Mouse (Mus musculus): Measurements from ENCODE around the gene Zdhhc15.
"Not testable (repeated sequence)": the region's sequence is repeated elsewhere in the genome, so short reads cannot be mapped to it uniquely, and the experiment has no call there.

Zdhhc15 gene

GRCm38 (mm10) chrX:104670757-104671549 lies at the start of gene Zdhhc15:
TSS of gene Zdhhc15 (minus strand) at chrX:104671064.
- peak; percentile 18 for DNase-seq

- no peak for DNase-seq
Measured at GRCm38 (mm10) chrX:104707935-104708334, 37.1 kb upstream of the Zdhhc15 start.

- DNase-seq: no peak
Measured at GRCm38 (mm10) chrX:104669850-104670756, 761 bp downstream of the Zdhhc15 start.

- DNase-seq: no peak
Measured at GRCm38 (mm10) chrX:104656976-104657375, 13.9 kb downstream of the Zdhhc15 start.

GRCm38 (mm10) chrX:104612531-104612930 lies 58.3 kb downstream of the Zdhhc15 start:
- DNase-seq: no peak

GRCm38 (mm10) chrX:104603738-104604430 lies 67.0 kb downstream of the Zdhhc15 start:
- DNase-seq: not testable (repeated sequence)

- not testable (repeated sequence) for DNase-seq
Measured at GRCm38 (mm10) chrX:104602168-104602859, 68.5 kb downstream of the Zdhhc15 start.

GRCm38 (mm10) chrX:104573946-104574345 lies 96.9 kb downstream of the Zdhhc15 start:
- DNase-seq: no peak

- DNase-seq: no peak
Measured at GRCm38 (mm10) chrX:104567497-104567896, 103.4 kb downstream of the Zdhhc15 start.

GRCm38 (mm10) chrX:104545283-104545682 lies 125.6 kb downstream of the Zdhhc15 start:
- no peak for DNase-seq

- DNase-seq: no peak
Measured at GRCm38 (mm10) chrX:104543919-104544595, 126.8 kb downstream of the Zdhhc15 start.

GRCm38 (mm10) chrX:104542635-104543034 lies 128.2 kb downstream of the Zdhhc15 start:
- no peak for DNase-seq

- no peak for DNase-seq
Measured at GRCm38 (mm10) chrX:104501765-104502164, 169.1 kb downstream of the Zdhhc15 start.

- DNase-seq: no peak
Measured at GRCm38 (mm10) chrX:104489626-104490355, 181.1 kb downstream of the Zdhhc15 start.

GRCm38 (mm10) chrX:104488870-104489467 lies 181.9 kb downstream of the Zdhhc15 start:
- DNase-seq: no peak

GRCm38 (mm10) chrX:104488036-104488435 lies 182.8 kb downstream of the Zdhhc15 start:
- no peak for DNase-seq

All from layer of hippocampus, adult 9-11 months (tissue).